Mouse (Mus musculus): Measurements from ENCODE around the gene Mctp1.

DNA sequence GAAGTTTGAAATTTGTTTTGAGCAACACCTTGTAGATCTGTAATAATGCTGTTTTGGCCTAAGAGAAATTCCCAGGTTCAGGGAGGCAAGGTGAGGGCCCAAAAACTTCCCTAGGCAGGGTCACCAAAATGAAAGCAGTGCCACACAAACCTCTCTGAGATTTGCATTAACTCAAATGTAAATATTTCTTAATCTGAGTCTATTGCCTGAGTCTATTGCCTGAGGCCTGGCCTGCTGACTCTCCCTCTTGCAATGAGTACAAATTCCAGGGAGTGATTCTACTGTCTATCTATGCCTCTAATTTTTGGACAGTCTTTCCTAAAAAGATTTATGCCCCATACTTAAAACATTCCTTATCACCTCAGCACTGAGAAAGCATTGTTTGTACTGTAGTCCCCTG, 143.0 kb downstream of the Mctp1 start:
- no peak for TF ChIP-seq POLR2A (IDR thresholded peaks at IDR 0.05; ENCODE audit: borderline replicate concordance, control insufficient read depth, low read depth, low read length)
- TF ChIP-seq CTCF (IDR thresholded peaks at IDR 0.05; ENCODE audit: control insufficient read depth, insufficient read depth, low read length), result no peak
